Mouse (Mus musculus): Measurements from ENCODE around the gene Ier5l. TPM values are rescaled to one million over a fixed set of nuclear protein-coding genes. Genes with fewer than 3 reads are reported as not detected.

The Ier5l gene
- polyA plus RNA-seq, 1 experiment = 9.9 TPM

DNA sequence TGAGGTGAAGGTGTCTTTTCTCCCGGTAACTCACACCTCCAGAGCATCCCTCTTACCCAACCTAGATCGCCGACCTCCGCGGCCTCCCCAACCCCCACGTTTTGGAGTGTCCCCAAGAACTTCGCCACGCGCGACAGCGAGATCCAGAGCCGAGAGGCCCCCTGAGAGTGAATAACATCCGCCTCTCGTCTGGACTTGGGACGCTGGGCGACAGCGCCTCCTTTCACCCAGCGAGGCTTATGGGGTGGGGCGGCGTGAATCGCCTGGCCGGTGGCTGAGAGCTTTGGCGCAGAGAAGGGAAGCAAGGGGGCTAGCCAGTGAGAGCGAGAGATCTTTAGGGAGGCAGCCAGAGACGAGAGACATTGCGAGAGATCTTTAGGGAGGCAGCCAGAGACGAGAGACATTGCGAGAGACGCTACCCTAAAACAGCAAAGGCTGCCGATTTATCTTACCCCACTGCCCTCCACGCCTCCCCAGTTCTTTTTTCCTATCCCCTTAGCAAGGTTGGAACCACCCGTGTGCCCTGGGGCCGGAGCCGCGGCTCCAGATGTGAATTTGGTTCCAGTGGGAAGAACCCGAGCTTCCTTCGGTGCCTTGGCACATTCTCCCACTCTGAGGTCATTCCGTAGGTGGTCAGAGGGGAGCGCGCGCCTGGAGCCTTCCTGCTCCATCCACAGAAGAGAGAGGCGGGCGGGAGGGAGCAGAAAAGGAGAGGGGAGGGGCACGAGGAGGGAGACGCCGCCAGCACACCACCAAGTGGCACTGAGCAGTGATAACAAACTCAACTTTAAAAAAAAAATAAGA, 3.7 kb downstream of the Ier5l start:
- peak; percentile 83 for DNase-seq

DNA sequence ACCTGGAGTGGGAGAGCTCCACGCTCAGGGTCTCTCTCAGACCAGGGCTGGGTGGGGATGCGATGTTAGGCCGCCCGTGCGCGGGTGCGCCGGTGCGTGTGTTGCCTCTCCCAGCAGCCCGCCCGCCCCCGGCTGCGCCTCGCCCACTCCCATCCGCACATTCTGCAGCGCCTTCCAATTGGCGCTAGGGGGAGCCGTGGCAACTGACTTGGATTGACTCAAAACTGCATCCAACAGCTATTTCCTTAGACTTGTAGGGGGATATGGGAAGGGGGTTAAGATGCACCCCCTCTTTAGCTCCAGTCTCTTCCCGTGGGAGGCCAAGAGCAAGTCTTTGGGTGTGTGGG, 4.2 kb downstream of the Ier5l start:
- DNase-seq = peak; percentile 79
- WGBS = 0% methylated on average over 19 of the region's 19 CpGs

More for the DNA sequence above, 3.7 kb downstream of the Ier5l start:
- under 1% methylated on average over 46 of the region's 46 CpGs for WGBS
- Histone ChIP-seq H3K27me3 (replicated peaks; ENCODE audit: control insufficient read depth, insufficient read depth, low read length) (no peaks in the 10 kb centered on the region), H3K4me1 (ENCODE audit: control insufficient read depth, insufficient read depth, low read length) (peaks cover 8% of the 10 kb centered on the region; the same call in 1 of the 2 replicates), H3K27ac (ENCODE audit: insufficient read depth, low read depth, low read length) (peak overlapping the region; percentile 89), H3K36me3 (ENCODE audit: control insufficient read depth, insufficient read depth, low read length) (no peaks in the 10 kb centered on the region), H3K4me3 (ENCODE audit: insufficient read depth, low read depth, low read length) (peak overlapping the region; percentile 54)
- TF ChIP-seq POLR2A (IDR thresholded peaks at IDR 0.05; ENCODE audit: low read depth, low read length) = no peak
- TF ChIP-seq CTCF (conservative IDR thresholded peaks at IDR 0.05; ENCODE audit: insufficient read depth, insufficient read length, low read depth, low read length) = 0 out of 2 replicates have a peak, but pooled peaks have one; percentile 19

DNA sequence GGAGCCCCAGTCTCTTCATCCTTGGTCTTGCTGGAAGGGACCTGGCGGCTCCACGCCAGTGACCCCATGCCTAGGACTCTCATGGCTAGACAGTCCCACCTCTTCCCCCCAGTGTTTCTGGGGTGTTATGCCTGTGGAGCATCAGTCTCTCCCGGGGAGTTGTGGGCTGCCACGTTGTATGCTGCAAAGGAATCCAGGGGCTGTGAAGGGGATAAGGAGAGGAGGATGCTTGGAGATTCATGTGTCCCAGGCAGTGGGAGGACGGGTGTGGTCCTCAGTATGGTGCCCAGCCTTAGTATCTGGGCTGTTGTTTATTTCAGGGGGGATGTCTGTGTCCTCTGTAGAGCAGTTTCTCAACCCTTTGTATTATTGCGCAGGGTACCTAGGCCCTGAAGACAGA, 5.0 kb downstream of the Ier5l start:
- H3K36me3 ChIP-seq (ENCODE audit: control insufficient read depth, insufficient read depth, low read length) = no peaks in the 10 kb centered on the region
- peaks cover 8% of the 10 kb centered on the region; the same call in 1 of the 2 replicates for H3K4me1 ChIP-seq (ENCODE audit: control insufficient read depth, insufficient read depth, low read length)
- WGBS = 73% methylated on average over 6 of the region's 6 CpGs
- H3K27me3 ChIP-seq (replicated peaks; ENCODE audit: control insufficient read depth, insufficient read depth, low read length) = no peaks in the 10 kb centered on the region
- no peak overlapping the region for H3K27ac ChIP-seq (ENCODE audit: insufficient read depth, low read depth, low read length)
- DNase-seq = no peak
- no peak overlapping the region for H3K4me3 ChIP-seq (ENCODE audit: insufficient read depth, low read depth, low read length)
- TF ChIP-seq CTCF (conservative IDR thresholded peaks at IDR 0.05; ENCODE audit: insufficient read depth, insufficient read length, low read depth, low read length) (no peak), POLR2A (IDR thresholded peaks at IDR 0.05; ENCODE audit: low read depth, low read length) (no peak)

More for the DNA sequence above, 4.2 kb downstream of the Ier5l start:
- Histone ChIP-seq H3K27ac (ENCODE audit: insufficient read depth, low read depth, low read length) (peak overlapping the region; percentile 89), H3K36me3 (ENCODE audit: control insufficient read depth, insufficient read depth, low read length) (no peaks in the 10 kb centered on the region), H3K4me1 (ENCODE audit: control insufficient read depth, insufficient read depth, low read length) (peaks cover 8% of the 10 kb centered on the region; the same call in 1 of the 2 replicates), H3K4me3 (ENCODE audit: insufficient read depth, low read depth, low read length) (peak overlapping the region; percentile 54), H3K27me3 (replicated peaks; ENCODE audit: control insufficient read depth, insufficient read depth, low read length) (no peaks in the 10 kb centered on the region)
- TF ChIP-seq POLR2A (IDR thresholded peaks at IDR 0.05; ENCODE audit: low read depth, low read length) (no peak), CTCF (conservative IDR thresholded peaks at IDR 0.05; ENCODE audit: insufficient read depth, insufficient read length, low read depth, low read length) (peak; percentile 77)

DNA sequence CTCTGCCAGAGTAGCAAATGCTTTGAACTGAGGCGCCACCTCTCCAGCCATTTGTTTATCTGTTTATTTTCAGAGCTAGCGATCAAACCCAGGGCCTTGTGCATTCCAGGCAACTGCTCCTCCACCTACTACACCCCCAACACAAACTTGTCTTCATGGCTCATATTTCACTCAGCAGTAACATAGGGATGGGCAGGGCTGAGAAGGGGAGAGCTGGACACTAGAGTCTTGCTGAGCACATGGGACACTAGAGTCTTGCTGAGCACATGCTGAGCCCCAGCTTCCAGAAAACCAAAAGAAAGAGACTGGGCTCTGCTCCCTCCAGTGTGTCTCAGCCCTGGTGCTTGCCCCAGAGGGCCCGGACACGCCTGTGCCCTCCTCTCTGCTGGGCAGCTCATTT, 7.2 kb downstream of the Ier5l start:
- 75% methylated on average over 4 of the region's 4 CpGs for WGBS
- no peak overlapping the region for H3K27ac ChIP-seq (ENCODE audit: insufficient read depth, low read depth, low read length)
- H3K4me1 ChIP-seq (ENCODE audit: control insufficient read depth, insufficient read depth, low read length) = peaks cover 18% of the 10 kb centered on the region
- no peak overlapping the region for H3K4me3 ChIP-seq (ENCODE audit: insufficient read depth, low read depth, low read length)
- H3K27me3 ChIP-seq (replicated peaks; ENCODE audit: control insufficient read depth, insufficient read depth, low read length) = no peaks in the 10 kb centered on the region
- H3K36me3 ChIP-seq (ENCODE audit: control insufficient read depth, insufficient read depth, low read length) = no peaks in the 10 kb centered on the region
- no peak for DNase-seq
- TF ChIP-seq CTCF (conservative IDR thresholded peaks at IDR 0.05; ENCODE audit: insufficient read depth, insufficient read length, low read depth, low read length) (no peak), POLR2A (IDR thresholded peaks at IDR 0.05; ENCODE audit: low read depth, low read length) (no peak)

DNA sequence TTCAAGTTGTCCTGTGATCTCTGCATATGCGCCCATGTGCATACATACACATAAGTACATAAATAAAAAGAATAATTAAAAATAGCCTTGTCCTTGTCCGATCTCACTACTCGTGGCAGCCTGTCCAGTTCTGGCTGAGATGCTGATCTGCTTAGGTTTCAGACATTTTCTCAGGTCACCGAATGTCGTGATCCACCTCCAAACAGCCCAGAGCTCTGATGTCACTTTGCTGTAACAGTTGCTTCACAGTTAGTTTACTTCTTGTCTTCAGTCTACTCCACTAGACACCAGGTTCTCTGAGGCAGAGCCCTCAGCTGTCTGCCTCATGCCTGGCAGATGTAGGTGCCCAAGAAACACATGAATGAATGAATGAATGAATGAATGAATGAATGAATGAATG, 9.6 kb downstream of the Ier5l start:
- no peaks in the 10 kb centered on the region for H3K36me3 ChIP-seq (ENCODE audit: control insufficient read depth, insufficient read depth, low read length)
- no peak for TF ChIP-seq POLR2A (IDR thresholded peaks at IDR 0.05; ENCODE audit: low read depth, low read length)
- TF ChIP-seq CTCF (conservative IDR thresholded peaks at IDR 0.05; ENCODE audit: insufficient read depth, insufficient read length, low read depth, low read length) = no peak
- H3K27ac ChIP-seq (ENCODE audit: insufficient read depth, low read depth, low read length) = peak overlapping the region; percentile 30; the same call in 1 of the 2 replicates
- DNase-seq = no peak
- peak overlapping the region; percentile 24 for H3K4me3 ChIP-seq (ENCODE audit: insufficient read depth, low read depth, low read length)
- WGBS = 20% methylated on average over 5 of the region's 5 CpGs
- no peaks in the 10 kb centered on the region for H3K27me3 ChIP-seq (replicated peaks; ENCODE audit: control insufficient read depth, insufficient read depth, low read length)
- peaks cover 10% of the 10 kb centered on the region for H3K4me1 ChIP-seq (ENCODE audit: control insufficient read depth, insufficient read depth, low read length)

DNA sequence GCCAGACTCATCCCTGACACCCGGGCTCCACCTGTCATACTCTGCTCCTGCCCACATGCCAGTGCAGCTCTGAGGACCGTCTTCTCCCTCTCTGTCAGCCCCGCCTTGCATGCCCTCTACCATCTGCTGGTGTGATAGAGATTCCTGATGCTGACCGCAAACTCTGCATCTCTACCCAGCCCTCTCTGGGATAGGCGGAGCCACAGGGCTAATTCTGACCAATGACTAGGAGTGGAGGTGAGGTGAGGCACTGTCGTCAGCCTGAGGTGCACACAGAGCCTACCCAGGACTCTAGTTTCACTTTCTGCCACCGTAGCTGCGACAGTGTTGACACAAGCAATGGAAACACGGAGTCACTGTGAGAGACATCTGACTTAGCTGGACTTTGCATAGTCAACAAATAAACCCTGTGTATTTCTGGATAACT, 10.1 kb downstream of the Ier5l start:
- Histone ChIP-seq H3K36me3 (ENCODE audit: control insufficient read depth, insufficient read depth, low read length) (no peaks in the 10 kb centered on the region), H3K27me3 (replicated peaks; ENCODE audit: control insufficient read depth, insufficient read depth, low read length) (no peaks in the 10 kb centered on the region), H3K4me1 (ENCODE audit: control insufficient read depth, insufficient read depth, low read length) (peaks cover 14% of the 10 kb centered on the region), H3K4me3 (ENCODE audit: insufficient read depth, low read depth, low read length) (peak overlapping the region; percentile 24), H3K27ac (ENCODE audit: insufficient read depth, low read depth, low read length) (peak overlapping the region; percentile 70)
- peak; percentile 90 for DNase-seq
- WGBS = 2% methylated on average over 9 of the region's 9 CpGs
- TF ChIP-seq CTCF (conservative IDR thresholded peaks at IDR 0.05; ENCODE audit: insufficient read depth, insufficient read length, low read depth, low read length) = no peak
- TF ChIP-seq POLR2A (IDR thresholded peaks at IDR 0.05; ENCODE audit: low read depth, low read length) = no peak

DNA sequence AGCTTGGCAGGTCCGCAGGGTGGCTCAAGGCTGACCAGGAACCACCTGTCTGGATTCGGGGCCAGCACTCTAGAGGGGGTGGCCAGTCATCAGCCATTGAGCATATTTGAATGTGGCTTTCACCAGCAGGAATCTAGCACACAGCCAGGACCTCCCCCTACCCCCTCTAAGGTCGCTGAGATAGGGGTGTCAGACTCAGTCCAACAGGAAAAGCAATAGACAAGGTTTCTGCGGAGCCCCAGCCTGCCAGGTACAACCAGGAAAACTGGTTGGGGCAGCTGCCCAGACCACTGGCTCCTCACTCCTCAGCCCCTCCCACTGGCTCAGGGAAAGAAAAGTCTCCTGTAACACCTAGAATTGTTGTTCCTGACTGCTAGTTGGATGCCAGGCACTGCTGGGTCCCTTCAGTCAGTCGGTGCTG, 10.7 kb downstream of the Ier5l start:
- Histone ChIP-seq H3K4me1 (ENCODE audit: control insufficient read depth, insufficient read depth, low read length) (peaks cover 19% of the 10 kb centered on the region), H3K27me3 (replicated peaks; ENCODE audit: control insufficient read depth, insufficient read depth, low read length) (no peaks in the 10 kb centered on the region), H3K4me3 (ENCODE audit: insufficient read depth, low read depth, low read length) (0 out of 2 replicates have a peak overlapping the region, but pooled peaks have one; percentile 24), H3K27ac (ENCODE audit: insufficient read depth, low read depth, low read length) (peak overlapping the region; percentile 70), H3K36me3 (ENCODE audit: control insufficient read depth, insufficient read depth, low read length) (no peaks in the 10 kb centered on the region)
- 9% methylated on average over 5 of the region's 5 CpGs for WGBS
- TF ChIP-seq CTCF (conservative IDR thresholded peaks at IDR 0.05; ENCODE audit: insufficient read depth, insufficient read length, low read depth, low read length) = no peak
- peak; percentile 82 for DNase-seq
